Mouse (Mus musculus) testis, adult 2 months (tissue): ENCODE results near the gene Tmem135.

ENCODE experiments used
- CTCF ChIP-seq: fragments of 200-500 bp; IDR thresholded peaks from 2 replicates; pipeline ENCODE4 v1.5.1; 2012; ENCODE audit warnings: low read depth, mild to moderate bottlenecking, inconsistent platforms, low read length, moderate library complexity; ENCODE audit not compliant: control insufficient read depth, insufficient read depth, insufficient replicate concordance
- POLR2A ChIP-seq: fragments of 200-500 bp; IDR thresholded peaks from 2 replicates; pipeline ENCODE4 v1.6.1; 2012; ENCODE audit warnings: low read depth, mild to moderate bottlenecking, inconsistent platforms, low read length, moderate library complexity; ENCODE audit not compliant: control insufficient read depth

GRCm38 (mm10) chr7:89157356-89157755 is 246.7 kb downstream of the Tmem135 start:
- TF ChIP-seq CTCF = no peak
- no peak for TF ChIP-seq POLR2A
